Mouse (Mus musculus) spleen, postnatal 10 days (tissue): ENCODE measurements around the gene Ccdc51.
A peak's percentile ranks its signal among the peaks of the same experiment; 100 is the strongest.

Experiments
- DNase-seq, 2 experiments: peaks; one replicate each; pipeline ENCODE4 v3.0.0; 2021 to 2022; ENCODE audit warnings: low spot score in 2 of 2

The Ccdc51 gene

DNA sequence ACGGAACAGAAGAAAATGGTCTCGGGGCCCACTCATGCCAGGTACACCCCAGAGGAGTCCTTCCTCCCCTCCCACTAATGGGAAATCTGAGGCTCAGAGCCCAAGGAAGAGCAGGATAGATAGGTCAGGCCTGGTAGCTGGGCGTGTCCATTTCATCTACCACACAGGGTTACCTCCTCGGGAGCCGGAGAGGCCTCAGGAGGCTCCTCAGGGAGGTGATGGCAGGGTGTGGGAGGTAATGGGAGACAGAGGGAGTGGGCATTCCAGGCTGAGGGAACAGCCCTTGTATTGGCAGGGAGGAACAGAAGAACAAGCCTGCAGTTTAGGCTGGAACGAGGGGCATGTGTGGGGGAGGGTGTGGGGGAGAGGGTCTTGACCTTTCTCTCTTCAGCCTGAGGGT lies 14.6 kb downstream of the Ccdc51 start:
- DNase-seq, result no peak

DNA sequence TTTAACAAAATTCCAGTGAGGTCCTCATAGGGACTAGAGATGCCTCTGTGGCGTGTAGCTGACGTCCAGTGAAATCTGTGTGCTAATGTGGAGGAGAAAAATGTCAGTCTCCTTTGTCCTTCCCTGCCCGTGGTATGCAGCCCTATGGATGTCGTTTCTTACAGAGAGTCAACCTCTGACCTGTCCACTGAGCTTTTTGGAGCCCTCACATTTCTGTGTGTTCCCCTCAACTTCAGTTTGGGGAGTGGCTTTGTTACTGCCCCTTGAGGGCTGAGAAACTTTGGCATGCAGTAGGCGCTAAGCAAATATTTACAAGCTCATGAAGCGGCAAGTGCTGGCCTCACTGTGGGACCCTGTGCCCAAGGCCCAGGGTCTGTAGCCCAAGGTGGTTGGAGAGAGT lies 15.0 kb downstream of the Ccdc51 start:
- no peak for DNase-seq

DNA sequence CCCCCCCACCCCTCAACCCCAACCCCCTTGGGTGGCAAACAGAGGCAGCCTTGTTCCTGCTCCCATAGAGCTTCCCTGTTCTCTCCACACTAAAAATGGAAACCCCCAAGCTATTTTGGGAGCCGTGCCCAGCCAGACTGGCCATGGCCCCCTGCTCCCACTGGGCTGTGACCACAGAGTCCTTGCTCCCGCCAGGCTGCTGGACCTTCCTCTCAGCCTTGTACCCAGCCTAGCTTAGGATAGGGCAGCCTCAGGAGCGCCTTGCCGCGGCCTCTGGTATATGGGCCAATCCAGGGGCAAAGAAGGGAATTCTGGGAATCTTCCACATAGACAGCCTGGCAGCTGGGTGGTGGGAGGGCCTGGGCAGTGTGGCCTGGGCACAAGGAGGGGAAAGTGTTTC lies 15.5 kb downstream of the Ccdc51 start:
- DNase-seq, result no peak

DNA sequence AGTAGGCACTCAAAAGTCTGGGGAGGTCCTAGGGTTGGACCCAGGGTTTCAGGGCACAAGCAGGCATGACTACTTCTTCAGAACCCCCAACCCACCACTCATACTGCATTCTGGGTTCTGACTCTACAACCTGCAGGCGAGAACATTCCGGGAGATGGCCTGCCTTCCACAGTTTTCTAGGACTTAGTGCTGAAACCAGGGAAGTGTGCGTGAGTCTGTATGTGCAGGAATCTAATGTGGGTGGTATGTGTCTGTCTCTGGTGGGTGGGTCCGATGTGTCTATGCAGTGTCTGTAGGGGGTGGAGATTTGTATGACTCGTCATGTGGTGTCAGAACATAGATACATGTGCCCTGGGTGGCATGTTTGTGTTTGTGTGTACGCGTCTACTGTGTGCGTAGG lies 16.1 kb downstream of the Ccdc51 start:
- DNase-seq, result no peak

DNA sequence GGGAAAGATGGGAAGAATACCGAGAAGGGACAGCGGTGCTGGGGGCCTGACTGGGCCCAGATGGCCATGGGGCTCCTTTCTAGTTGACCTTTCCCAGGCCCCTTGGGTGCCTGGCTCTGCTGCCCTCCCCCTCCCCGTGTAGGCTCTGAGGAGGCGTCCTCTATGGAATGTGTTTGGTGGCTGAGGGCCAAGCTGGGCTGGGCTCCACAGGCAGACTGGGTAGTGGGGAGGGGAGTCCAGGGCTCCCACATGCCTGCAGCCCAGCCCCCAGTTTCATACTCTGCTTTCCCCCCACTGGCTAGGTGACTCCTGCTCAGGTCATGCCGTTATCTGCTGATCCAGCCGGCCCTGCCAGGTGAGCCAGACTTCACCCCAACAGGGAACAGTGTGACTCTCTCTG lies 16.7 kb downstream of the Ccdc51 start:
- DNase-seq, result no peak

DNA sequence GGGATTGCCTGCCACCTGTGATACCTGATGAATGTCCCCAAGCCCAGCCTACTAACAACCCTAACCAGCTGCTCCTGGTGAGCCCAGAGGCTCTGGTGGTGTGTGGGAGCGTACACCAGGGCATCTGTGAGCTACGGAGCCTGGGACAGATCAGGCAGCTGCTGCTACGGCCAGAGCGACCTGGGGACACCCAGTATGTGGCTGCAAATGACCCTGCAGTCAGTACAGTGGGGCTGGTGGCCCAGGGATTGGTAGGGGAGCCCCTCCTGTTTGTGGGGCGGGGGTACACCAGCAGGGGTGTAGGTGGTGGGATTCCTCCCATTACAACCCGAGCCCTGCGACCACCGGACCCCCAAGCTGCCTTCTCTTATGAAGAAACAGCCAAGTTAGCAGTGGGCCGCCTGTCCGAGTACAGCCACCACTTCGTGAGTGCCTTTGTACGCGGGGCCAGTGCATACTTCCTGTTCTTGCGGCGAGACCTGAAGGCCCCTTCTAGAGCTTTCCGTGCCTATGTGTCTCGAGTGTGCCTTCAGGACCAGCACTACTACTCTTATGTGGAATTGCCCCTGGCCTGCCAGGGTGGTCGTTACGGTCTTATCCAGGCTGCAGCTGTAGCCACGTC lies 18.1 kb downstream of the Ccdc51 start:
- DNase-seq, result no peak

DNA sequence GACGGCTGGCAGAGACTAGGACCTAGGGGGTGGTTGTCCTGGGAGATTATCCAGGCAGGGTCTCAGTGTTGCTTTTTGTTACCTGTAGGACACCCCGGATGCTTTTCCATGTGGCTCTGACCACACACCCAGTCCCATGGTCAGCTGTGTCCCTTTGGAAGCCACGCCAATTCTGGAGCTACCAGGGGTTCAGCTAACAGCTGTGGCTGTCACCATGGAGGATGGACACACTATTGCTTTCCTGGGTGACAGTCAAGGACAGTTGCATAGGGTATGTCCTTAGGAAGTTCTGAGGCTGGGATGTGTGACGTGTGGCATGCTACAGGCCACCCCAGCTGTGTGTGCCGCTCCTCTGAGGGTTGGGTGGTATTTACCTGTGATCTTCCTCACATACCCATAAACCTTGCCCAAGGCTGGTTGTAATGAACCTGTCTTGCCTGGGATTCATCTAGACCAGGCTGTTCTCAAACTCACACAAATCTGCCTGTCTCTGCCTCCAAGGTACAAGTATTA lies 19.7 kb downstream of the Ccdc51 start:
- no peak for DNase-seq

DNA sequence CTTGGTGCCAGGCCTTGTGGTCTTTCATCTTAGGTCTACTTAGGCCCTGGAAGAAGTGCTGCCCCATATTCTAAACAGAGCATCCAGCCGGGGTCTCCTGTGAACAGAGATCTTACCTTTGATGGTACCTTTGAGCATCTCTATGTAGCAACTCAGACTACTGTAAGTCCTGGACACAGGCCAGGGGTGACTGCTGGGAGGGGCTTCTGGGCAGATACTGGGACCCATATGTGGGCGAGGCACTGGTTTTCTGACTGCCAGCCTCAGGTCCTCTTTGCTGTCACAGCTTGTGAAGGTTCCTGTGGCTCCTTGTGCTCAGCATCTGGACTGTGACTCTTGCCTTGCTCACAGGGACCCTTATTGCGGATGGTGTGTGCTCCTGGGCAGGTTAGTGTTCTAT lies 20.2 kb downstream of the Ccdc51 start:
- DNase-seq, result no peak

DNA sequence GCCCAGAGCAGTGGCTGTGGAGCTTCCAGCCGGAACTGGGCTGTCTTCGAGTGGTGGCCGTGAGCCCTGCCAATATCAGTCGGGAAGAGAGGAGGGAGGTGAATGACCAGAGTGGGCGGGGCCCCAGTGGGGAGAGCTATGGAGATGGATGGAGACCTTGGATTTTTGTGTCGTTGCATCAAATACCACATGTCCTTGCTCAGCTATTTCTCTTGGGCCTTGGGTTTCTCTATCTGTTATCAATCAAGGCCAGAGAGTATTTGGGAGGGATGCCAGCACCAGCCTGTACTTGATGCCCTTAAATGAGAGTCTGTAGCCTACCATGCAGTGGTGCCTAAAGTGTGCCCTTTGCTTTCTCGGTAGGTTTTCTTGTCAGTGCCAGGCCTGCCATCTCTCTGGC lies 21.0 kb downstream of the Ccdc51 start:
- no peak for DNase-seq

DNA sequence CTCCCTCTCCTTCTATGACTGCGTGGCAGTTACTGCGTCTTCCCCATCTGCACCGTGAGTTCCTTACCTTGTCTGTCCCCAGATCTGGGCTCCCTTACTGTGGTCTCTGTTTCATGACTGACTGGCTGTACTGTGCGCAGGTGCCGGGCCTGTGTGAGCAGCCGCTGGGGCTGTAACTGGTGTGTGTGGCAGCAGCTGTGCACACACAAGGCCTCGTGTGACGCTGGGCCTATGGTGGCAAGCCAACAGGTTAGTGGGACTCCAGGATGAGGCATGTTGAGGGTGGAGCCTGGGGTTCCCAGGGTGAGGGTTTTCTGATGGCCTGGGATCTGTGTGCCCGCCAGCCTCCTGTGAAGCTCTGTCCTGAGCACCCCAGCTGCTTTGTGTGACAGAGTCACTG lies 21.8 kb downstream of the Ccdc51 start:
- no peak for DNase-seq

DNA sequence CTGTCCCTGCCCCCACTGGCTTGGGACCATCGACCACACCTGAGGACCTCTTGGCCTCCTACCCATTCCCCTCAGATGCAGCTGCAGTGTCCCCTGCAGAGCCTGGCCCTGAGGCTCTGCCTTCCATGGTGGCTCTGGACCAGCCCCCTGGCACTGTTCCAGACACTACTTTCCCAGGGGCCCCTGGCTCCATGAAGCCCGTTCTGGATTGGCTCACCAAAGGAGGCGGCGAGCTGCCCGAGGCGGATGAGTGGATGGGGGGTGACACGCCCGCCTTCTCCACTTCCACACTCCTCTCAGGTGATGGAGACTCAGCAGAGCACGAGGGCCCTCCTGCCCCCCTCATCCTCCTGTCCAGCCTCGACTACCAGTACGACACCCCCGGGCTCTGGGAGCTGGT lies 22.7 kb downstream of the Ccdc51 start:
- no peak for DNase-seq

DNA sequence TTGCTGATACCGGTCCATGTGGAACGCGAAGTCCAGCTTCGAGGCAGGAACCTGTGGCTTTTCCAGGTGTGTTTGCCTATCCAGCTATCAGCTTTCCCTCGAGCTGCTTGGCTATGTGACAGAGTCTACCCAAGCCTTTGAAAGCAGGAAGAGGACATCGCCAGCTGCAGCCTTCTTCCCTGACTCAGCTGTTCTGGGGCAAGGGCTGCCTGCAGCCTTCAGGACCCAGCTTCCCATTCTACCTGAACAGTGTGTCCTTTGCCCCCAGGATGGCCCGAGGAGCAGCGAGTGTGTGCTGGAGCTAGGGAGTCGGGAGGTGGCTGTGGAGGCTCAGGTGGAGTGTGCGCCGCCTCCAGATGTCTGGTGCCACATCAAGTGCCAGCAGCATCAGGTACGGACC lies 23.4 kb downstream of the Ccdc51 start:
- no peak for DNase-seq

DNA sequence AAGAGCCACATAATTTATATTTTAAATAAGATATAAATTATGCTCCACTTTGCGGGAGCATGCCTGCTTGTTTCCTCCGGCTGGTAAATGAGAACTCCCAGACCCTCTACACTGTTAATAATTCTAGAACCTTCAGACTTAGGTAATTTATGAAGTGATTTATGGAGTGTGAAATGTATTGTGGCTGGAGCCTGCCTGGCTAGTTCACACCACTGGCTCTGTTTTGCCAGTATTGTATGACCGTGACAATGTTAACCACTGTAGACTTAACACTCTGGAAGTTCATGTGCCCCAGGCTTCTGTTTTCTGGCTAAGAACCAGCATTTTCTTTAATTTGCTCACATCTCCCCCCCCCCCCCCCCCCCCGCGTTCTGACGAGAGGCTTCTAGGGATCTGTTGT lies 25.0 kb downstream of the Ccdc51 start:
- no peak for DNase-seq

DNA sequence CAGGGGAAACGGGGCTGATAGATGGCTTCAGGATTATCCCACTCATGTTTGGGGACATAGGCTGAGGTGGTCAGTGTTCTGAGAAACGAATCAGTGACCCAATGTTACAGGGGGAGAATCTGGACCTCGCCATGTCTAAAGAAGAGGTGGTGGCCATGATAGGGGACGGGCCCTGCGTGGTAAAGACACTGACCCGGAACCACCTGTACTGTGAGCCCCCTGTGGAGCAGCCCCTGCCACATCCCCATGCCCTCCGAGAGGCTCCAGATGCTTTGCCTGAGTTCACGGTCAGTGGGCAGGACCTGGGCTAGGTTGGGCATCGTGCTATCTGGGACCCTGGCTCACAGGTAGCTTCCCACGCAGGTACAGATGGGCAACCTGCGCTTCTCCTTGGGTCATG lies 27.9 kb downstream of the Ccdc51 start:
- DNase-seq, result no peak

DNA sequence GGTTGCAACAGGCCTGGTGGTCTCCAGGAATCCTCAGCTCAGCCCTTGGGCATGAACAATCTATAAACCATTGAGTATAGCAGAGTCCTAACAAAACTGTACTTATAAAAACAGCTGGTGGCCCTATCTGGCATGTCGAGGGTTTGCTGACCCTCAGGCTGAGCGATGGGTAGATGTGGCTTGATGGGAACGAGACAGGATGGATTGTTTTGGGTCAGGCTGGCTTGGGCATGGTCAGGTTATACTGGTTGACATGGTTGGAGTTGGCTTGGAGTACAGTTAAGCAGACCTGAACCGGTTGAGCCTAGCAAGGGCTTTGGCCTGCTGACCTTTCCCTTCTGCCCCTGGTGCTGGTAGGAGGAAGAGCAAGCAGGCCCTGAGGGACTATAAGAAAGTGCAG lies 28.8 kb downstream of the Ccdc51 start:
- DNase-seq, result no peak

DNA sequence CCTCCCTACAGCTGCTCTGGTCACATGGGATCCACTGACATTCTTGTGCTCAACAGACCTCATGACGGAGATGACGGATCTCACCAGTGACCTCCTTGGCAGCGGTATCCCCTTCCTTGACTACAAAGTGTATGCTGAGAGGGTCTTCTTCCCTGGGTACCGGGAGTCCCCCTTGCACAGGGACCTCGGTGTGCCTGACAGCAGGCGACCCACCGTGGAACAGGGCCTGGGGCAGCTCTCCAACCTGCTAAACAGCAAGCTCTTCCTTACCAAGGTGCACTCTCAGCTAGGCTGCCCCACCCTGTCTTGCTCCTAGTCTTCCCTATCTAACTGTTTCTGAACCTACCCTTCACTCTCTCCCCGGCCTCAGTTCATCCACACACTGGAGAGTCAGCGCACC lies 29.3 kb downstream of the Ccdc51 start:
- peak in 1 of 2 experiments; percentile 8 for DNase-seq

DNA sequence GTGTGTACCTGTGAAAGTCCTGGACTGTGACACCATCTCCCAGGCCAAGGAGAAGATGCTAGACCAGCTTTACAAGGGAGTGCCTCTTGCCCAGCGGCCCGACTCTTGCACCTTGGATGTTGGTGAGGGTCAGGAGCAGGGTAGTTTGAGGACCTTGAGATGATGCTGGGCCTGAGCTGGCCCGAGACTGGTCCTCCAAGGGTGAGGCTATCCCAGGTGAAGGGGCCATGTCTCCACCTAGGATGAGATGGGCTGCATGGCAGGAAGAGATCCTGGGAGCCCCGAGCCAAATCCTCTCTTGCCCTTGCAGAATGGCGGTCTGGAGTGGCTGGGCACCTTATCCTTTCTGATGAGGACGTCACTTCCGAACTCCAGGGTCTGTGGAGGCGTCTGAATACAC lies 31.0 kb downstream of the Ccdc51 start:
- DNase-seq, result peak in 1 of 2 experiments; percentile 9

DNA sequence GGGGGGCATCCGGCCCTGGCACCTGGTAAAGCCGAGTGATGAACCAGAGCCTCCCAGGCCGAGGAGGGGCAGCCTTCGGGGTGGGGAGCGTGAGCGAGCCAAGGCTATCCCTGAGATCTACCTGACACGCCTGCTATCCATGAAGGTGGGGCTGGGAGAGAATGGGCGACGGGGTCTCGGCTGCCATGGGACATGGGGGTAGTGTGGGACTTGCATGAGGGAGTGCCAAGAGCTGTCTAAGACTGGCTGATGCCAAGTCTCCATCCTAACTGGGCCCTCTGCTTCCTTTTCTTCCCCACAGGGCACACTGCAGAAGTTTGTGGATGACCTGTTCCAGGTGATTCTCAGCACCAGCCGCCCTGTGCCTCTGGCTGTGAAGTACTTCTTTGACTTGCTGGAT lies 32.0 kb downstream of the Ccdc51 start:
- peak in 1 of 2 experiments; percentile 9 for DNase-seq

DNA sequence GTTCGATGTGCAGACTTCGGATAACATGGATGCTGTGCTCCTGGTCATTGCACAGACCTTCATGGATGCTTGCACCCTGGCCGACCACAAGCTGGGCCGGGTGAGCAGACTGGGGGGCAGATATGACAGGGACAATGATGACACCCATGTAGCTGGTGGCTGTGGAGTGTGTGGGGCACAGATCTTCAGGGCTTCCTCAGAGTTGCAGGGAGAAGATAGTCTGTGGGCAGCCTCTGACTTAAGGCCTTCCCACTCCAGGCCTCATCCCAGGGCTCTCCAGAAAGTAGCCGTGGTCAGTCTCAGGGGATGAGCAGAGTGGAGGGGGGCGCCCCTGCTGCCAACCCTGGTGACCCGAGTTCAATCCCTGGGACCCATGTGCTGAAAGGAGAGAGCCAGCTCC lies 32.6 kb downstream of the Ccdc51 start:
- DNase-seq, result peak in 1 of 2 experiments; percentile 9

DNA sequence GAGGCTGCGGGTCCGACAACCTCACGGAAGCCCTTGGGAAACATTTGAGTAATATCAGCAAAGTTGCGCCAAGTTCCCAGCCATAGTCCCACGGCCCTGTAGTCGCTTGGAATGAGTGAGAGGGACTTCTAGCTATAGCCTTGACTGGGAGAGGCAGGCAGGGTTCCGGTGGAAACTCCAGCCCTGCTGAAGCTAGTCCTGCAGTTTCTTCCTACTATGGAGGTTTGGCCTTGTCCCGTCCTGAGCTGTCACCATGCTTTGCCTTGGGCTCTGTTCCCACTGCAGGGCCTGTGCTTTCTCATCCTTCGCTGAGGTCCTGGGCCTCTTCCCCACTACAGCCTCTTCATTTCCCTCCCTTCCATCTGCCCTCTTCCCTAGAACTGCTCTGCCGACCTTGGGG lies 33.9 kb downstream of the Ccdc51 start:
- peak in 1 of 2 experiments; percentile 9 for DNase-seq

DNA sequence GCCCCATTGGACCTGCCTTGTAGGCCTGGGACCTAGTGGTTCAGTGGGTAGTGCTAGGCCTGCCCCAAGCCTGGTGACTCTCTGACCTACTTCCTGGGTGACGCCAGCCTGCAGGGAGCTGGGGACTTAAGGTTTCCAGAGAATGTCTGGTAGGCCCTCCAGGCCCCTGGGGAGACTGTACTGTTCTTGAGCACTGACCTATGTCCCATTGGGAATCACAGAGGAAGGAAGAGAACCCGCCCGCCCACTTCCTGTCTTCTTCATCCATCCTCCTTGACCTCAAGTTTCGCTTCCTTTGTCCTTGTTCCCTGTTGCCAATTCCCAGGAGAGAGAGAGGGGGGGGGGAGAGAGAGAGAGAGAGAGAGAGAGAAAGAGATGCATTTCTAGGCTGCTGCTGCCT lies 35.8 kb downstream of the Ccdc51 start:
- no peak for DNase-seq

DNA sequence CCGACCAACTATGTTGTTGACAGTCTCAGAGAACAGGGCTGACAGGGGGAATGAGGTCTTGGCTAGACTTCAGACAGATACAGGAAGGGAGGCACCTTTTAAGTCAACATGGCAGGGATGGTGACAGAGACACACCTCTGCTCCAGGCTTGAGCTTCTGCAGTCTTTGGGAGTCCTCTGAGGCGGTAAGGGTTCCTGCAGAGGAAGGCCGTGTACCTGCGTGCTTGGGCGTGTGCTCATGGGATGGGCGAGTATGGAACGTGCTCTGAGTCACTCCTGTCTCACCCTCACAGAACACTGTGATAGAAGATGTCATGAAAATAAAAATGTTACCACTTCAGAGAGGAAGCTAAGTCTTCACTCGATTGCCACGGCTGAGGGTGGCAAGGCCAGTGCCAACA lies 37.3 kb downstream of the Ccdc51 start:
- no peak for DNase-seq

DNA sequence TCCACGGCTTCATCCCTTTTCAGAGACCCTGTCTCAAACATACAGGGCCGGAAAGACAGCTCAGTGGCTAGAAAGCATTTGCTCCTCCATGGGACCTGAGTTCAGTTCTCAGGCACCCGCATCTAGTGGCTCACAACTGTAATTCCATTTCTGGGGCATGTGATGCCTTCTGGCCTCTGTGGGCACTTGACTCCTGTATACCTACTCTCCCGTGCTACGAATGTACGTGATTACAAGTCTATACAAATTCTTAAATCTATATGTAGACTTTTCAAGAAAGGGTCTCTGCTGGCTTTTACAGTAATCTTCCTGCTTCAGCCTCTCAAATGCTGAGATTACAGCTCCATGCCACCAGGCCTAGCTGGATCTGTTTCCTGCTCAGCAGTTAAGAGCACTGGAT lies 38.7 kb downstream of the Ccdc51 start:
- DNase-seq, result no peak

DNA sequence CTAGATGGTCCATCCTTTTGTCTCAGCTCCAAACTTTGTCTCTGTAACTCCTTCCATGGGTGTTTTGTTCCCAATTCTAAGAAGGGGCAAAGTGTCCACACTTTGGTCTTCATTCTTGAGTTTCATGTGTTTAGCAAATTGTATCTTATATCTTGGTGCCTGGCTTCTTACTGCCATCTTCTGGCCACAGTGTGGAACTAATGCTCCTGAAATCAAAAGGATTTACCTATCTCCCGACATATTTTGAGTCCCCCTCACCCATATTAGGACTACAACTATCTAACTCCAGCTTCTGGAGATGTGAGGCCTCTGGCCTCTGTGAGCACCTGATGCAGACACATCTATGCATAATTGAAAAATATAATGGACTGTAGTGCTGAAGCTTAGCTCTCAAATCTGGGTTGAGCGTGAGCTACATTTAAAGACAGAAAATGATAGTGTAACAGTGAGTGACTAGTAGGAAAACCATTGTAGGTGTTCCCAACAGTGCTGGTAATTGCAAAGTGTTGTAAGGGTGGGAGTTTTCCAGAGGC lies 40.3 kb downstream of the Ccdc51 start:
- DNase-seq, result no peak
